Mouse (Mus musculus) thymus, adult 2 months (tissue): ENCODE measurements around the gene Hlx.

Experiments used
- CTCF ChIP-seq: fragments of 200-500 bp; IDR thresholded peaks from 2 replicates; pipeline ENCODE4 v1.5.1; 2012; ENCODE audit warnings: mild to moderate bottlenecking, control low read depth, low read length, moderate library complexity, borderline replicate concordance; ENCODE audit not compliant: control insufficient read depth, poor library complexity, insufficient read depth; ENCODE audit errors: extremely low read depth
- POLR2A ChIP-seq: fragments of 200-500 bp; IDR thresholded peaks from 2 replicates; pipeline ENCODE4 v1.6.1; 2012; ENCODE audit warnings: mild to moderate bottlenecking, low read length, control low read depth, moderate library complexity; ENCODE audit not compliant: control insufficient read depth, poor library complexity, insufficient read depth; ENCODE audit errors: extremely low read depth

- no peak for TF ChIP-seq CTCF
- TF ChIP-seq POLR2A = no peak
Measured at GRCm38 (mm10) chr1:184716117-184716516, 16.3 kb downstream of the Hlx start.
